Mouse (Mus musculus): ENCODE data around the gene Glt6d1.

DNA sequence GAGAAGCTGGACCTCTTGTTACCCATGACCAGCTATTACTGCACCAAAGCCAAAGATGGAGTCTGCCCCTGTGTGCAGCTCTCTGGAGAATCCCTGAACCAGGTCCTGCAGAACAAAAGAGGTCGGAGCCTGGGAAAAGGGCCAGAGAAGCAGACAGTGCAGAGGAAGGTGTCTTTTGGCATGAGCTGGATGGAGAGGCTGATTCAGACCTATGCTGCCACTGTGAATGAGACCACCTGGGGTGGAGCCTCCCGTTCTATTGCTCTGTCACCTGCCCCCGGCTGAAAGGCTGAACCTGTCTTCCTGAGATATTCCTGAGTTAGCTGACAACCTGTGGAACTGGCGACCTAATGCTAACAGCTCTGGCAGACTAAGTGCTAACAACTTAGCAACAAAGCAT, 34.7 kb downstream of the Glt6d1 start:
- TF ChIP-seq UBTF (IDR thresholded peaks at IDR 0.05; ENCODE audit: low read depth, low read length), result no peak
- TF ChIP-seq POLR2AphosphoS2 (IDR thresholded peaks at IDR 0.05; ENCODE audit: low read depth, low read length), result no peak
- TF ChIP-seq CTCF (conservative IDR thresholded peaks at IDR 0.05 in 1 of 2, IDR thresholded peaks at IDR 0.05 in 1 of 2; ENCODE audit: low read depth in 2 of 2, low read length in 2 of 2), result no peak
- TF ChIP-seq CHD1 (IDR thresholded peaks at IDR 0.05; ENCODE audit: low read depth, low read length), result no peak
- TF ChIP-seq POLR2A (IDR thresholded peaks at IDR 0.05; ENCODE audit: low read depth, low read length), result no peak
- TF ChIP-seq MAX (IDR thresholded peaks at IDR 0.05; ENCODE audit: low read length), result no peak
- TF ChIP-seq USF1 (IDR thresholded peaks at IDR 0.05; ENCODE audit: low read depth, low read length), result no peak
- TF ChIP-seq MEF2A (IDR thresholded peaks at IDR 0.05; ENCODE audit: borderline replicate concordance, low read depth, low read length), result no peak

Data from CH12.LX (cell line).